Mouse (Mus musculus) cortical plate, adult 2 months (tissue): ENCODE data around the gene Hdgfl2.
"Not testable (repeated sequence)": the region's sequence is repeated elsewhere in the genome, so short reads cannot be mapped to it uniquely, and the experiment has no call there.

Experiments used
- CTCF ChIP-seq: fragments of 200-500 bp; IDR thresholded peaks from 2 replicates; pipeline ENCODE4 v1.5.1; 2011; ENCODE audit warnings: mild to moderate bottlenecking, control low read depth, low read length; ENCODE audit not compliant: insufficient read depth; ENCODE audit errors: extremely low read depth
- POLR2A ChIP-seq: fragments of 200-500 bp; IDR thresholded peaks from 2 replicates; pipeline ENCODE4 v1.6.1; 2011; ENCODE audit warnings: mild to moderate bottlenecking, low read length, control low read depth; ENCODE audit not compliant: insufficient read depth; ENCODE audit errors: extremely low read depth

DNA sequence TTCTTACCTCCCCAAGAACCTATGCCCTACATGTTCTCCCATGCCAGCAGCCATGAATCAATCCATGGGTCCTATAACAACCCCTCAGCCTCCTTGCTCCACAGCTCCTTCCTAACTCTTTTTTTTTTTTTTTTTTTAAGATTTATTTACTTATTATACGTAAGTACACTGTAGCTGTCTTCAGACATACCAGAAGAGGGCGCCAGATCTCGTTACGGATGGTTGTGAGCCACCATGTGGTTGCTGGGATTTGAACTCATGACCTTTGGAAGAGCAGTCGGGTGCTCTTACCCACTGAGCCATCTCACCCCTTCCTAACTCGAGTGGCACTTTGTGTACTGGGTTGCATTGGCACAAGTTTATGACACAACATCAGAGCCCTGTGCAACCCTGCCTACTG is 13.7 kb upstream of the Hdgfl2 start:
- not testable (repeated sequence) for TF ChIP-seq CTCF, POLR2A
